ENCODE assay signal across 8 mouse cellular contexts in the genomic region with DNA sequence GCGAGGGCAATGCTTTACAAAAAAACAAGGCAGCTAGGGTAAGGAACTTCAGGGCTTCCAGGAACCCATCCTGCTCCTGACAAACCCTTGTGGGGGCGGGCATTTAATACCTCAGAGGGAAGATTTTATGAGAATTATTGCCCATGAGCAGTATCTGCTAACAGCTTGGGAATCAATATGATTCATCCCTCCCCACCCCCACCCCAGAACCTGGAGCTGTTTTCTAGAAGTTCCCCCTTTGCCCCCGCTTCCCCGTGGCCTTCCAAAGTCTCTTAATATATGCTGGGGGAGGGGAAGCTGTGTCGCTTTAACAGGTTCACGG. TPM values are rescaled to one million over a fixed set of nuclear protein-coding genes. Genes with fewer than 3 reads are reported as not detected.
DNase-seq lines count a peak whose midpoint lies in the region; ATAC-seq and TF ChIP-seq lines count a peak whose summit lies in the region.

No protein-coding gene starts in this region.

- peak overlapping the region; percentile 59 for H3K4me3 ChIP-seq in kidney, postnatal 0 days (replicated peaks; ENCODE audit: low read depth, low read length)
- peak overlapping the region; percentile 70 for H3K4me3 ChIP-seq in embryonic facial prominence, embryonic 14.5 days (ENCODE audit: low read depth, low read length)
- H3K4me3 ChIP-seq in hindbrain, embryonic 15.5 days = peak overlapping the region; percentile 60
- H3K4me3 ChIP-seq in midbrain, embryonic 16.5 days (ENCODE audit: low read depth, low read length) = peak overlapping the region; percentile 55

- peak; percentile 4 for DNase-seq in kidney, postnatal 0 days (ENCODE audit: low spot score)
- DNase-seq in kidney, postnatal 14 days = no peak
- no peak for DNase-seq in embryonic facial prominence, embryonic 14.5 days (ENCODE audit: low spot score)
- DNase-seq in natural killer cell, adult 2 months (ENCODE audit: low spot score in 2 of 2) = no peak
- DNase-seq in yolk sac, embryonic 10.5 days (ENCODE audit: low spot score) = no peak
- DNase-seq in kidney, postnatal 25 days = no peak

- no peaks in the 10 kb centered on the region for H3K36me3 ChIP-seq in kidney, postnatal 0 days (ENCODE audit: insufficient read depth, low read length)
- no peaks in the 10 kb centered on the region for H3K36me3 ChIP-seq in embryonic facial prominence, embryonic 14.5 days (ENCODE audit: control insufficient read depth, insufficient read depth, low read length)
- H3K36me3 ChIP-seq in hindbrain, embryonic 15.5 days = no peaks in the 10 kb centered on the region
- no peaks in the 10 kb centered on the region for H3K36me3 ChIP-seq in midbrain, embryonic 16.5 days (ENCODE audit: control insufficient read depth, insufficient read depth, low read length)

- H3K27ac ChIP-seq in kidney, postnatal 0 days = no peak overlapping the region
- H3K27ac ChIP-seq in embryonic facial prominence, embryonic 14.5 days (replicated peaks; ENCODE audit: low read depth, low read length) = peak overlapping the region; percentile 63
- peak overlapping the region; percentile 85 for H3K27ac ChIP-seq in hindbrain, embryonic 15.5 days (replicated peaks)
- H3K27ac ChIP-seq in midbrain, embryonic 16.5 days (ENCODE audit: low read length) = peak overlapping the region; percentile 84

- H3K9me3 ChIP-seq in kidney, postnatal 0 days (replicated peaks; ENCODE audit: low read length) = no peaks in the 10 kb centered on the region
- H3K9me3 ChIP-seq in embryonic facial prominence, embryonic 14.5 days (ENCODE audit: control insufficient read depth, low read length) = no peaks in the 10 kb centered on the region
- H3K9me3 ChIP-seq in hindbrain, embryonic 15.5 days = no peaks in the 10 kb centered on the region
- H3K9me3 ChIP-seq in midbrain, embryonic 16.5 days (replicated peaks; ENCODE audit: control insufficient read depth, low read length, poor library complexity, severe bottlenecking) = no peaks in the 10 kb centered on the region

- H3K27me3 ChIP-seq in kidney, postnatal 0 days (ENCODE audit: insufficient read depth, low read length) = no peaks in the 10 kb centered on the region
- no peaks in the 10 kb centered on the region for H3K27me3 ChIP-seq in embryonic facial prominence, embryonic 14.5 days (replicated peaks; ENCODE audit: control insufficient read depth, insufficient read depth, low read length)
- H3K27me3 ChIP-seq in hindbrain, embryonic 15.5 days = no peaks in the 10 kb centered on the region
- H3K27me3 ChIP-seq in midbrain, embryonic 16.5 days (ENCODE audit: control insufficient read depth, insufficient read depth, low read depth, low read length) = no peaks in the 10 kb centered on the region

- WGBS in kidney, postnatal 0 days = 7% methylated on average over 6 of the region's 6 CpGs
- WGBS in embryonic facial prominence, embryonic 14.5 days = 9% methylated on average over 6 of the region's 6 CpGs
- WGBS in hindbrain, embryonic 15.5 days = 9% methylated on average over 6 of the region's 6 CpGs
- WGBS in midbrain, embryonic 16.5 days = 6% methylated on average over 6 of the region's 6 CpGs

- no peak overlapping the region for H3K9ac ChIP-seq in kidney, postnatal 0 days (ENCODE audit: low read depth, low read length)
- H3K9ac ChIP-seq in embryonic facial prominence, embryonic 14.5 days (ENCODE audit: low read depth, low read length) = peak overlapping the region; percentile 77
- H3K9ac ChIP-seq in hindbrain, embryonic 15.5 days = peak overlapping the region; percentile 71
- peak overlapping the region; percentile 77 for H3K9ac ChIP-seq in midbrain, embryonic 16.5 days (ENCODE audit: low read depth, low read length)

- ATAC-seq in kidney, postnatal 0 days (replicated peaks; ENCODE audit: low FRiP score, low read depth) = no peak
- no peak for ATAC-seq in embryonic facial prominence, embryonic 14.5 days (ENCODE audit: low read depth)
- peak; percentile 13 for ATAC-seq in hindbrain, embryonic 15.5 days (ENCODE audit: low FRiP score, low read depth)
- peak; percentile 39 for ATAC-seq in midbrain, embryonic 16.5 days

- peak overlapping the region; percentile 79 for H3K4me2 ChIP-seq in kidney, postnatal 0 days (ENCODE audit: low read length)
- peak overlapping the region; percentile 89 for H3K4me2 ChIP-seq in embryonic facial prominence, embryonic 14.5 days (ENCODE audit: low read depth, low read length)
- peak overlapping the region; percentile 63 for H3K4me2 ChIP-seq in hindbrain, embryonic 15.5 days
- H3K4me2 ChIP-seq in midbrain, embryonic 16.5 days (ENCODE audit: low read length) = peak overlapping the region; percentile 61

- no peaks in the 10 kb centered on the region for H3K4me1 ChIP-seq in kidney, postnatal 0 days (replicated peaks; ENCODE audit: insufficient read depth, low read length)
- no peaks in the 10 kb centered on the region for H3K4me1 ChIP-seq in embryonic facial prominence, embryonic 14.5 days (ENCODE audit: control insufficient read depth, insufficient read depth, low read length)
- H3K4me1 ChIP-seq in hindbrain, embryonic 15.5 days (replicated peaks) = peaks cover 11% of the 10 kb centered on the region
- 0 out of 2 replicates have a peak, but pooled peaks cover 2% of the 10 kb centered on the region for H3K4me1 ChIP-seq in midbrain, embryonic 16.5 days (ENCODE audit: control insufficient read depth, insufficient read depth, low read length)

- no peak for TF ChIP-seq CTCF in kidney, postnatal 0 days (IDR thresholded peaks at IDR 0.05; ENCODE audit: low read depth)

RNA-seq across cellular contexts. Expression of gene Elavl4, which starts 0.9 kb away (rescaled TPM):
- polyA plus RNA-seq in kidney, postnatal 0 days (2015; fragmentation: Nextera tagmentation; extraction: Ambion mirVana) = 8.8 and 12.5 TPM in 2 replicates
- polyA plus RNA-seq in embryonic facial prominence, embryonic 14.5 days (2014; fragmentation: Nextera tagmentation; extraction: Ambion mirVana) = 34.2 and 41.4 TPM in 2 replicates
- 335 and 340 TPM in 2 replicates for polyA plus RNA-seq in hindbrain, embryonic 15.5 days (2015; fragmentation: Nextera tagmentation; extraction: Ambion mirVana)
- 346 and 352 TPM in 2 replicates for polyA plus RNA-seq in midbrain, embryonic 16.5 days (2015; fragmentation: Nextera tagmentation; extraction: Ambion mirVana)

RNA-seq across cellular contexts. Expression of gene Agbl4, which starts 46.6 kb away (rescaled TPM):
- 0.28 and 0.60 TPM in 2 replicates for polyA plus RNA-seq in kidney, postnatal 0 days (2015; fragmentation: Nextera tagmentation; extraction: Ambion mirVana)
- polyA plus RNA-seq in embryonic facial prominence, embryonic 14.5 days (2014; fragmentation: Nextera tagmentation; extraction: Ambion mirVana) = 0.81 and 1.0 TPM in 2 replicates
- polyA plus RNA-seq in hindbrain, embryonic 15.5 days (2015; fragmentation: Nextera tagmentation; extraction: Ambion mirVana) = 2.4 and 2.9 TPM in 2 replicates
- 3.1 and 4.5 TPM in 2 replicates for polyA plus RNA-seq in midbrain, embryonic 16.5 days (2015; fragmentation: Nextera tagmentation; extraction: Ambion mirVana)

Comparison
In these comparisons a context has a peak if more than half of its experiments do, and no peak if none do; other contexts are left out.
1. ATAC-seq: peak in hindbrain, embryonic 15.5 days (single experiment) and midbrain, embryonic 16.5 days (single experiment); none in kidney, postnatal 0 days (single experiment) and embryonic facial prominence, embryonic 14.5 days (single experiment).
2. Peak in every context shown above with its lines, with median percentiles within 50 percentile points of each other: H3K4me2 ChIP-seq and H3K4me3 ChIP-seq.